Mouse (Mus musculus): ENCODE results near the gene Mybphl.

GRCm38 (mm10) chr3:108360894-108361293 is 3.8 kb upstream of the Mybphl start:
- TF ChIP-seq POLR2A (IDR thresholded peaks at IDR 0.05; ENCODE audit: borderline replicate concordance, extremely low read depth, low read depth, low read length) (no peak), CTCF (IDR thresholded peaks at IDR 0.05; ENCODE audit: insufficient read depth, low read length) (no peak)
